Mouse (Mus musculus) liver, embryonic 11.5 days (tissue): ENCODE data around the gene Enpep. TPM values are rescaled to one million over a fixed set of nuclear protein-coding genes. Genes with fewer than 3 reads are reported as not detected.

ENCODE experiments used
- ATAC-seq: fragments of 200-750 bp; cut with Nextera tagmentation; replicated peaks from 2 replicates; pipeline ENCODE4 v1.8.0; 2017; ENCODE audit warnings: moderate number of reproducible peaks, mild to moderate bottlenecking, moderate TSS enrichment, moderate library complexity; ENCODE audit not compliant: low FRiP score
- DNase-seq: peaks from one replicate; pipeline ENCODE4 v3.0.0-alpha.2; 2017; ENCODE audit warnings: low spot score
- H3K27ac ChIP-seq: fragments of 300-500 bp; sonication (generic); 2 replicates; pipeline ENCODE4 v1.5.1; 2014; ENCODE audit warnings: mild to moderate bottlenecking, low read depth, low read length, control low read depth
- H3K27me3 ChIP-seq: fragments of 300-500 bp; sonication (generic); replicated peaks from 2 replicates; pipeline ENCODE4 v1.6.1; 2014; ENCODE audit warnings: low read length, mixed read lengths; ENCODE audit not compliant: control insufficient read depth, insufficient read depth
- H3K36me3 ChIP-seq: fragments of 300-500 bp; sonication (generic); 2 replicates; pipeline ENCODE4 v1.6.1; 2014; ENCODE audit warnings: mild to moderate bottlenecking, low read length, moderate library complexity, mixed read lengths; ENCODE audit not compliant: control insufficient read depth, insufficient read depth
- H3K4me1 ChIP-seq: fragments of 300-500 bp; sonication (generic); replicated peaks from 2 replicates; pipeline ENCODE4 v1.6.1; 2014; ENCODE audit warnings: low read length, mixed read lengths; ENCODE audit not compliant: control insufficient read depth, insufficient read depth
- H3K4me2 ChIP-seq: fragments of 300-500 bp; sonication (generic); 2 replicates; pipeline ENCODE4 v1.6.1; 2014; ENCODE audit warnings: mild to moderate bottlenecking, control low read depth, moderate library complexity
- H3K4me3 ChIP-seq: fragments of 300-500 bp; sonication (generic); 2 replicates; pipeline ENCODE4 v1.5.1; 2014; ENCODE audit warnings: low read depth, low read length, control low read depth
- H3K9ac ChIP-seq: fragments of 300-500 bp; sonication (generic); 2 replicates; pipeline ENCODE4 v1.6.1; 2014; ENCODE audit warnings: low read depth, low read length, control low read depth
- H3K9me3 ChIP-seq: fragments of 300-500 bp; sonication (generic); 2 replicates; pipeline ENCODE4 v1.6.1; 2016; ENCODE audit warnings: low read length, inconsistent platforms, mixed read lengths; ENCODE audit not compliant: control insufficient read depth
- WGBS: fragments of 180-500 bp; shearing (Covaris S2); extraction: QIAGEN DNeasy Blood & Tissue Kit; methylation state at CpG from one replicate; pipeline ENCODE4 v1.1.7; 2014; 5-methylcytosine and 5-hydroxymethylcytosine counted together
- polyA plus RNA-seq: library from polyadenylated mRNA; unstranded; fragments of >200 nt; fragmentation: Nextera tagmentation; extraction: Ambion mirVana; gene quantifications from 2 replicates; pipeline ENCODE4 v1.2.1, GENCODE M21; 2014

The Enpep gene
- polyA plus RNA-seq, 1 experiment from 2014 or later: 4.3 TPM

GRCm38 (mm10) chr3:129284326-129284725 is 48.2 kb downstream of the Enpep start:
- H3K27me3 ChIP-seq: no peaks in the 10 kb centered on the region

GRCm38 (mm10) chr3:129279441-129279840 is 53.1 kb downstream of the Enpep start:
- H3K9me3 ChIP-seq: no peaks in the 10 kb centered on the region
- ATAC-seq: no peak
- no peak overlapping the region for H3K27ac ChIP-seq
- H3K9ac ChIP-seq: no peak overlapping the region
- no peak for DNase-seq
- no peak overlapping the region for H3K4me2 ChIP-seq
- no peaks in the 10 kb centered on the region for H3K27me3 ChIP-seq
- H3K4me1 ChIP-seq: no peaks in the 10 kb centered on the region
- H3K4me3 ChIP-seq: no peak overlapping the region
- no peaks in the 10 kb centered on the region for H3K36me3 ChIP-seq
- WGBS: 79% methylated on average over 8 of the region's 8 CpGs

More at GRCm38 (mm10) chr3:129284326-129284725, 48.2 kb downstream of the Enpep start:
- DNase-seq (no peak), ATAC-seq (no peak)
- H3K27ac ChIP-seq: no peak overlapping the region
- no peaks in the 10 kb centered on the region for H3K9me3 ChIP-seq
- no peak overlapping the region for H3K4me3 ChIP-seq
- H3K4me2 ChIP-seq: no peak overlapping the region
- H3K9ac ChIP-seq: no peak overlapping the region
- H3K4me1 ChIP-seq: no peaks in the 10 kb centered on the region
- H3K36me3 ChIP-seq: no peaks in the 10 kb centered on the region
- 81% methylated on average over 5 of the region's 5 CpGs for WGBS

GRCm38 (mm10) chr3:129273156-129273831 is 59.2 kb downstream of the Enpep start:
- DNase-seq: no peak
- no peaks in the 10 kb centered on the region for H3K9me3 ChIP-seq
- no peaks in the 10 kb centered on the region for H3K4me1 ChIP-seq
- 75% methylated on average over 6 of the region's 6 CpGs for WGBS
- no peak overlapping the region for H3K27ac ChIP-seq
- no peaks in the 10 kb centered on the region for H3K36me3 ChIP-seq
- ATAC-seq: no peak
- H3K4me3 ChIP-seq: no peak overlapping the region
- no peaks in the 10 kb centered on the region for H3K27me3 ChIP-seq
- H3K4me2 ChIP-seq: no peak overlapping the region
- H3K9ac ChIP-seq: no peak overlapping the region

- Histone ChIP-seq H3K27ac (no peak overlapping the region), H3K36me3 (no peaks in the 10 kb centered on the region), H3K9ac (no peak overlapping the region), H3K4me3 (no peak overlapping the region), H3K4me1 (no peaks in the 10 kb centered on the region), H3K27me3 (no peaks in the 10 kb centered on the region), H3K9me3 (no peaks in the 10 kb centered on the region), H3K4me2 (no peak overlapping the region)
- WGBS: 47% methylated on average over 13 of the region's 13 CpGs
- ATAC-seq (no peak), DNase-seq (no peak)
Measured at GRCm38 (mm10) chr3:129270044-129270443, 62.5 kb downstream of the Enpep start.

- DNase-seq (no peak), ATAC-seq (no peak)
- no peak overlapping the region for H3K27ac ChIP-seq
- WGBS: 85% methylated on average over 12 of the region's 12 CpGs
- H3K4me2 ChIP-seq: no peak overlapping the region
- no peaks in the 10 kb centered on the region for H3K36me3 ChIP-seq
- no peaks in the 10 kb centered on the region for H3K27me3 ChIP-seq
- no peaks in the 10 kb centered on the region for H3K4me1 ChIP-seq
- no peak overlapping the region for H3K4me3 ChIP-seq
- H3K9ac ChIP-seq: no peak overlapping the region
- H3K9me3 ChIP-seq: no peaks in the 10 kb centered on the region
Measured at GRCm38 (mm10) chr3:129268886-129269683, 63.4 kb downstream of the Enpep start.

GRCm38 (mm10) chr3:129258497-129258896 is 74.0 kb downstream of the Enpep start:
- 78% methylated on average over 5 of the region's 5 CpGs for WGBS
- DNase-seq (no peak), ATAC-seq (no peak)
- H3K9me3 ChIP-seq: no peaks in the 10 kb centered on the region
- no peak overlapping the region for H3K4me3 ChIP-seq
- no peak overlapping the region for H3K9ac ChIP-seq
- no peaks in the 10 kb centered on the region for H3K4me1 ChIP-seq
- no peaks in the 10 kb centered on the region for H3K36me3 ChIP-seq
- no peak overlapping the region for H3K4me2 ChIP-seq
- H3K27me3 ChIP-seq: no peaks in the 10 kb centered on the region; the same call in 1 of the 2 replicates
- no peak overlapping the region for H3K27ac ChIP-seq

- H3K27ac ChIP-seq: no peak overlapping the region
- no peak overlapping the region for H3K4me3 ChIP-seq
- peak overlapping the region; percentile 39; the same call in 1 of the 2 replicates for H3K4me2 ChIP-seq
Measured at GRCm38 (mm10) chr3:129256766-129257165, 75.8 kb downstream of the Enpep start.

GRCm38 (mm10) chr3:129256283-129256682 is 76.2 kb downstream of the Enpep start:
- H3K9ac ChIP-seq: no peak overlapping the region
- peak overlapping the region; percentile 39 for H3K4me2 ChIP-seq
- no peaks in the 10 kb centered on the region for H3K4me1 ChIP-seq
- H3K4me3 ChIP-seq: no peak overlapping the region
- H3K36me3 ChIP-seq: no peaks in the 10 kb centered on the region
- 52% methylated on average over 19 of the region's 19 CpGs for WGBS
- no peak overlapping the region for H3K27ac ChIP-seq
- H3K27me3 ChIP-seq: no peaks in the 10 kb centered on the region; the same call in 1 of the 2 replicates
- DNase-seq: no peak
- H3K9me3 ChIP-seq: no peaks in the 10 kb centered on the region
- no peak for ATAC-seq

More at GRCm38 (mm10) chr3:129256766-129257165, 75.8 kb downstream of the Enpep start:
- H3K9me3 ChIP-seq: no peaks in the 10 kb centered on the region
- ATAC-seq: no peak
- no peaks in the 10 kb centered on the region for H3K36me3 ChIP-seq
- no peaks in the 10 kb centered on the region; the same call in 1 of the 2 replicates for H3K27me3 ChIP-seq
- H3K4me1 ChIP-seq: no peaks in the 10 kb centered on the region
- 53% methylated on average over 8 of the region's 8 CpGs for WGBS
- DNase-seq: no peak
- no peak overlapping the region for H3K9ac ChIP-seq
